Mouse (Mus musculus): ENCODE results near the gene Rer1. TPM values are rescaled to one million over a fixed set of nuclear protein-coding genes. Genes with fewer than 3 reads are reported as not detected.

The Rer1 gene
- total and polyA plus RNA-seq, 2 experiments from 2014 or later: 116 to 126 TPM

GRCm38 (mm10) chr4:155065970-155066833 is 20.0 kb downstream of the Rer1 start:
- peak; percentile 45; the same call in 1 of the 2 replicates for TF ChIP-seq EP300 (IDR thresholded peaks at IDR 0.05; ENCODE audit: low read depth)
- TF ChIP-seq CTCF (IDR thresholded peaks at IDR 0.05; ENCODE audit: low read depth): peak; percentile 87
- DNase-seq (ENCODE audit: low spot score) (peak; percentile 85), ATAC-seq (ENCODE audit: insufficient read depth, low read depth) (peak; percentile 39)
- no peak overlapping the region for H3K9ac ChIP-seq (replicated peaks; ENCODE audit: low read depth, low read length)
- 4% methylated on average over 15 of the region's 15 CpGs for WGBS
- no peaks in the 10 kb centered on the region for H3K27me3 ChIP-seq (ENCODE audit: control insufficient read depth, insufficient read depth, low read length)
- H3K4me3 ChIP-seq (ENCODE audit: low read depth, low read length): peak overlapping the region; percentile 57
- H3K4me2 ChIP-seq (ENCODE audit: low read depth, low read length): peak overlapping the region; percentile 84
- H3K9me3 ChIP-seq (replicated peaks; ENCODE audit: control insufficient read depth, low read length): no peaks in the 10 kb centered on the region
- peaks cover 27% of the 10 kb centered on the region for H3K36me3 ChIP-seq (replicated peaks; ENCODE audit: control insufficient read depth, insufficient read depth, low read length)
- H3K27ac ChIP-seq (ENCODE audit: low read depth): peak overlapping the region; percentile 65
- H3K4me1 ChIP-seq (ENCODE audit: control insufficient read depth, insufficient read depth): peaks cover 11% of the 10 kb centered on the region

DNA sequence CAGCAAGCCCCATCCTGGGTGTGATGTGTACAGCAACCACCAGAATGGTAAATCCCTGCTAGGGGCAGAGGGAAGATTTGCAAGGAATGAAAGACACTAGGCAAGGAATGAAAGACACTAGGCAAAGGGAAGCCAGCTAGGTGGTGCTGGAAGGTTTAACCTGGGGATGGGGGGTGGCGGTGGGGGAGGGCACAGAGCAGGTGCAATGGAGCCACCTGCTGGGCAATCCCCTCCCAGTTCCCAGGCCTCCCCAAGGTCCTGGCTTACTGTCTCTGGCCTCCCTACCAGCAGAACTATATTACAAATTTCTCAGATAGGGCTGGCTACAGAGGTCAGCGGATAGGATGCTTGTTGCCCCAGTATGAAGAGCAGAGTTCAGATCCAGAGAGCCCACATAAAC is 21.7 kb downstream of the Rer1 start:
- H3K4me1 ChIP-seq (ENCODE audit: control insufficient read depth, insufficient read depth): peaks cover 11% of the 10 kb centered on the region
- H3K4me3 ChIP-seq (ENCODE audit: low read depth, low read length): no peak overlapping the region
- no peaks in the 10 kb centered on the region for H3K9me3 ChIP-seq (replicated peaks; ENCODE audit: control insufficient read depth, low read length)
- WGBS: 72% methylated on average over 2 of the region's 2 CpGs
- no peak overlapping the region for H3K9ac ChIP-seq (replicated peaks; ENCODE audit: low read depth, low read length)
- H3K4me2 ChIP-seq (ENCODE audit: low read depth, low read length): no peak overlapping the region
- ATAC-seq (ENCODE audit: insufficient read depth, low read depth) (no peak), DNase-seq (ENCODE audit: low spot score) (no peak)
- no peaks in the 10 kb centered on the region for H3K27me3 ChIP-seq (ENCODE audit: control insufficient read depth, insufficient read depth, low read length)
- no peak overlapping the region for H3K27ac ChIP-seq (ENCODE audit: low read depth)
- H3K36me3 ChIP-seq (replicated peaks; ENCODE audit: control insufficient read depth, insufficient read depth, low read length): peaks cover 10% of the 10 kb centered on the region; the same call in 1 of the 2 replicates
- TF ChIP-seq CTCF (IDR thresholded peaks at IDR 0.05; ENCODE audit: low read depth) (no peak), EP300 (IDR thresholded peaks at IDR 0.05; ENCODE audit: low read depth) (no peak)

- peaks cover 4% of the 10 kb centered on the region; the same call in 1 of the 2 replicates for H3K36me3 ChIP-seq (replicated peaks; ENCODE audit: control insufficient read depth, insufficient read depth, low read length)
- ATAC-seq (ENCODE audit: insufficient read depth, low read depth) (no peak), DNase-seq (ENCODE audit: low spot score) (no peak)
- 29% methylated on average over 3 of the region's 3 CpGs for WGBS
- H3K9ac ChIP-seq (replicated peaks; ENCODE audit: low read depth, low read length): no peak overlapping the region
- no peak overlapping the region for H3K4me3 ChIP-seq (ENCODE audit: low read depth, low read length)
- H3K27ac ChIP-seq (ENCODE audit: low read depth): no peak overlapping the region
- H3K4me2 ChIP-seq (ENCODE audit: low read depth, low read length): no peak overlapping the region
- TF ChIP-seq CTCF (IDR thresholded peaks at IDR 0.05; ENCODE audit: low read depth): no peak
- no peak for TF ChIP-seq EP300 (IDR thresholded peaks at IDR 0.05; ENCODE audit: low read depth)
- no peaks in the 10 kb centered on the region for H3K27me3 ChIP-seq (ENCODE audit: control insufficient read depth, insufficient read depth, low read length)
- H3K9me3 ChIP-seq (replicated peaks; ENCODE audit: control insufficient read depth, low read length): no peaks in the 10 kb centered on the region
- H3K4me1 ChIP-seq (ENCODE audit: control insufficient read depth, insufficient read depth): peaks cover 11% of the 10 kb centered on the region
Observed at GRCm38 (mm10) chr4:155063895-155064294, 22.3 kb downstream of the Rer1 start.

DNA sequence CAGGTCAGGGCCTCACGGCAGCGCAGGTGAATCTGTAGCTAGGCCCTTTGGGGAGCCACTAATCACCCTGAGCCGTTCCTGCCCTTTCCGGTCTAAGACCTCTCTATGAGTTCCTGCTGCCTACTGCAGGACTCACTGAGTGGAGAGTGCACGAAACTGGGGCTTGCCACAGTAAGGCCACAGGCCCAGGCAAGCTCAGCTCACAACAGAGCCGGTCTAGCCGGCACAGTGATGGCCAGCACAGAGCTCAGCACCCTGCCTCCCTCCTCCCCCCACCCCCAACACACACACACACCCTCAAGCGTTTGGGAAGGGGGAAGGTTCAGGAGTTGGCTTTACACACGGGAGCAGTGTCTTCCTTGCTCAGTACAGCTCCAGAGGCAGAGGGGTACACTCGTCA is 27.9 kb downstream of the Rer1 start:
- 35% methylated on average over 10 of the region's 10 CpGs for WGBS
- Histone ChIP-seq H3K27ac (ENCODE audit: low read depth) (no peak overlapping the region), H3K9ac (replicated peaks; ENCODE audit: low read depth, low read length) (no peak overlapping the region), H3K9me3 (replicated peaks; ENCODE audit: control insufficient read depth, low read length) (no peaks in the 10 kb centered on the region), H3K4me3 (ENCODE audit: low read depth, low read length) (no peak overlapping the region), H3K27me3 (ENCODE audit: control insufficient read depth, insufficient read depth, low read length) (0 out of 2 replicates have a peak, but pooled peaks cover 4% of the 10 kb centered on the region), H3K4me1 (ENCODE audit: control insufficient read depth, insufficient read depth) (no peaks in the 10 kb centered on the region; the same call in 1 of the 2 replicates), H3K4me2 (ENCODE audit: low read depth, low read length) (no peak overlapping the region), H3K36me3 (replicated peaks; ENCODE audit: control insufficient read depth, insufficient read depth, low read length) (no peaks in the 10 kb centered on the region)
- ATAC-seq (ENCODE audit: insufficient read depth, low read depth): no peak
- no peak for DNase-seq (ENCODE audit: low spot score)
- TF ChIP-seq EP300 (IDR thresholded peaks at IDR 0.05; ENCODE audit: low read depth) (no peak), CTCF (IDR thresholded peaks at IDR 0.05; ENCODE audit: low read depth) (no peak)

DNA sequence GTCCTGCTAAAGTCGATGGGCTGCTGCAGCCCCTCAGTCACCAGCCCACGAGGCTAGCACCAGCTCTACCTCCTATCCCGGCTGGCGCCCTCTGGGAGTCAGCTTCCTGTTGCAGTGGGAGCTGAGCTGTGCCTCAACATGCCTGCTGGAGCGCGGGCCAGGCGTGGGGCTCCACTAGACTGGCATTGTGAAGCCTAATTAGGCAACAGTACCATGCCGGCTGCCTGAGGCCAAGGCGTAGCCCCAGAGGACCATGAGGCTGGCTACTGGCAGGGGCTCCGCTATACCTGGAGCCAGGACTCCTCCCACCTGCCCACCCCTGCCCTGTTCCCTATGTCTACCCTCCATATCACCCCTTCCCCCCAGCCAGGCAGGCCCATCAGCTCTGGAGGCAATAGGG is 29.5 kb downstream of the Rer1 start, which contains the start of gene Plch2:
TSS of gene Plch2 (minus strand) at position 61 of the 400 bp plus-strand sequence.
- 58% methylated on average over 10 of the region's 10 CpGs for WGBS
- H3K4me2 ChIP-seq (ENCODE audit: low read depth, low read length): no peak within 1 kb of the TSS
- no peak within 1 kb of the TSS for H3K4me3 ChIP-seq (ENCODE audit: low read depth, low read length)
- H3K9me3 ChIP-seq (replicated peaks; ENCODE audit: control insufficient read depth, low read length): no peaks in the 10 kb centered on the region
- no peak for TF ChIP-seq EP300 (IDR thresholded peaks at IDR 0.05; ENCODE audit: low read depth)
- no peak for TF ChIP-seq CTCF (IDR thresholded peaks at IDR 0.05; ENCODE audit: low read depth)
- no peaks in the 10 kb centered on the region for H3K36me3 ChIP-seq (replicated peaks; ENCODE audit: control insufficient read depth, insufficient read depth, low read length)
- 0 out of 2 replicates have a peak, but pooled peaks cover 4% of the 10 kb centered on the region for H3K27me3 ChIP-seq (ENCODE audit: control insufficient read depth, insufficient read depth, low read length)
- H3K27ac ChIP-seq (ENCODE audit: low read depth): no peak within 1 kb of the TSS
- no peak for DNase-seq (ENCODE audit: low spot score)
- ATAC-seq (ENCODE audit: insufficient read depth, low read depth): no peak
- no peak within 1 kb of the TSS for H3K9ac ChIP-seq (replicated peaks; ENCODE audit: low read depth, low read length)
- no peaks in the 10 kb centered on the region; the same call in 1 of the 2 replicates for H3K4me1 ChIP-seq (ENCODE audit: control insufficient read depth, insufficient read depth)

Measured in heart, postnatal 0 days (tissue).